Mouse (Mus musculus): Measurements from ENCODE around the gene Ano2. TPM values are rescaled to one million over a fixed set of nuclear protein-coding genes. Genes with fewer than 3 reads are reported as not detected.
A peak's percentile ranks its signal among the peaks of the same experiment; 100 is the strongest.

Gene Ano2
- 0.17 and 0.27 TPM in 2 replicates for polyA plus RNA-seq (2014; fragmentation: Nextera tagmentation; extraction: Ambion mirVana)

DNA sequence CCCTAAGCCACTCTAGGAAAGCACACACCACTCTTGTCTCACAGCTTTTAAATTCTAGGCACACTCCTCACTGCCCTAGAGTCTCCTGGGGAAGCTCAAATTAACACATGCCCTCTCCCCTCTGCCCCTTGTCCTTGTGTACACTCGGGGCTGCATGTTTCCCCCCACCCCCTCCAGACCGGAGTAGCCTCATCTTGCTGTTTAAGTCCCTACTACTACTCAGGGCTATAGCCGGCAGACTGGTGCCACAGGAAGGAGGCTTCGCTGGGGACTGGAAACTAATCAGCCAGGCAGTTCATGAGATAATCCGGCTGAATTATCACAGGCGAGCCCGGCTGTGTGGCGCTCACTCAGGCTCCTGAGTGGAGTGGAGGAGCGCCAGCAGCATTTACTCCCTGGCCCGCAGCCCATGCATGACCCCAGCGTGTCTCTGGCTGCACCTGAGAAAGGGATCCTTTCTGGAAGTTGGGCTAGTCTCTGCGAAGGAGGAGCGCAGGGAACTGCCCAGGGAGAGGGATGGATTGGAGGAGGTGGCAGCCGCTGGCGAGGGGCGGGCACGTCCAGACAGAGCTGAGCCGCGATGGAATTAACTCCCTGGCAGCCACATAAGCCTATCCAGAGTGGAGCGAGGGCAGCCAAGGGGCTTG, at the start of gene Ano2:
Gene Ano2 (plus strand): TSS at position 363 of the 647 bp plus-strand sequence.
- H3K27me3 ChIP-seq (ENCODE audit: control insufficient read depth, insufficient read depth, low read length), result no peaks in the 10 kb centered on the region
- no peak within 1 kb of the TSS for H3K27ac ChIP-seq (ENCODE audit: low read depth, low read length)
- WGBS, result 2% methylated on average over 20 of the region's 20 CpGs
- ATAC-seq (ENCODE audit: low FRiP score, low TSS enrichment), result peak; percentile 75; the same call in 1 of the 2 replicates
- no peaks in the 10 kb centered on the region for H3K36me3 ChIP-seq (ENCODE audit: control insufficient read depth, insufficient read depth, low read length)
- peak within 1 kb of the TSS; percentile 50 for H3K4me2 ChIP-seq (replicated peaks; ENCODE audit: low read depth, low read length)
- H3K9ac ChIP-seq (ENCODE audit: low read depth, low read length), result no peak within 1 kb of the TSS
- peak within 1 kb of the TSS; percentile 28 for H3K4me3 ChIP-seq (ENCODE audit: low read length)
- H3K4me1 ChIP-seq (ENCODE audit: control insufficient read depth, insufficient read depth, low read length), result peaks cover 11% of the 10 kb centered on the region; the same call in 1 of the 2 replicates
- no peaks in the 10 kb centered on the region for H3K9me3 ChIP-seq (ENCODE audit: control insufficient read depth, low read length)

- WGBS, result 33% methylated on average over 4 of the region's 4 CpGs
- Histone ChIP-seq H3K36me3 (ENCODE audit: control insufficient read depth, insufficient read depth, low read length) (no peaks in the 10 kb centered on the region), H3K9me3 (ENCODE audit: control insufficient read depth, low read length) (no peaks in the 10 kb centered on the region), H3K27me3 (ENCODE audit: control insufficient read depth, insufficient read depth, low read length) (no peaks in the 10 kb centered on the region), H3K4me3 (ENCODE audit: low read length) (no peak overlapping the region), H3K4me2 (replicated peaks; ENCODE audit: low read depth, low read length) (no peak overlapping the region), H3K4me1 (ENCODE audit: control insufficient read depth, insufficient read depth, low read length) (no peaks in the 10 kb centered on the region), H3K27ac (ENCODE audit: low read depth, low read length) (no peak overlapping the region), H3K9ac (ENCODE audit: low read depth, low read length) (no peak overlapping the region)
- ATAC-seq (ENCODE audit: low FRiP score, low TSS enrichment), result no peak
These were observed 49.7 kb upstream of the Ano2 start for GRCm38 (mm10) chr6:125640486-125640885.

DNA sequence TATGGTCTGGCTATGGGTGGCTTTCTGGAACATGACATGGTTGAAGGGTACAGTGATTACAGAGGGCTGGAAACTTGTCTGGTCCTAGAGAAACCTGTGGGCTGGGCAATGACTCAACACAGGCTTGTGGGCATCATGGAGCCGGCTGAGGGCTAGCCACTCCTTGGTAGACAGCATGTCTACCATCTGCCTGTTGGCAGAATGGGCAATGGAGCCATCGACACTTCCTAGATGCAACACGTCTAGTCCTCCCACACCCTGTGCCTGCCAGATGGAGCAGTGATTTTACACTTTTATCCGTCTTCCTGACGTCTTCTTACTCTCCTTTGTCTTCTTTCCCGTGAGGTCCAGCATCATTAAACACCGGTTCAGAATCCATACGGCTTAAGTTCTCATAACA, 49.1 kb upstream of the Ano2 start:
- Histone ChIP-seq H3K9ac (ENCODE audit: low read depth, low read length) (no peak overlapping the region), H3K4me3 (ENCODE audit: low read length) (no peak overlapping the region), H3K4me1 (ENCODE audit: control insufficient read depth, insufficient read depth, low read length) (no peaks in the 10 kb centered on the region), H3K36me3 (ENCODE audit: control insufficient read depth, insufficient read depth, low read length) (no peaks in the 10 kb centered on the region), H3K27me3 (ENCODE audit: control insufficient read depth, insufficient read depth, low read length) (no peaks in the 10 kb centered on the region), H3K27ac (ENCODE audit: low read depth, low read length) (no peak overlapping the region), H3K4me2 (replicated peaks; ENCODE audit: low read depth, low read length) (no peak overlapping the region), H3K9me3 (ENCODE audit: control insufficient read depth, low read length) (no peaks in the 10 kb centered on the region)
- no peak for ATAC-seq (ENCODE audit: low FRiP score, low TSS enrichment)
- 84% methylated on average over 8 of the region's 8 CpGs for WGBS

GRCm38 (mm10) chr6:125648964-125649363, 41.3 kb upstream of the Ano2 start:
- H3K4me3 ChIP-seq (ENCODE audit: low read length), result no peak overlapping the region
- H3K9me3 ChIP-seq (ENCODE audit: control insufficient read depth, low read length), result no peaks in the 10 kb centered on the region
- no peak for ATAC-seq (ENCODE audit: low FRiP score, low TSS enrichment)
- H3K9ac ChIP-seq (ENCODE audit: low read depth, low read length), result no peak overlapping the region
- no peaks in the 10 kb centered on the region for H3K36me3 ChIP-seq (ENCODE audit: control insufficient read depth, insufficient read depth, low read length)
- 79% methylated on average over 12 of the region's 12 CpGs for WGBS
- no peak overlapping the region for H3K4me2 ChIP-seq (replicated peaks; ENCODE audit: low read depth, low read length)
- no peaks in the 10 kb centered on the region for H3K4me1 ChIP-seq (ENCODE audit: control insufficient read depth, insufficient read depth, low read length)
- H3K27me3 ChIP-seq (ENCODE audit: control insufficient read depth, insufficient read depth, low read length), result no peaks in the 10 kb centered on the region
- H3K27ac ChIP-seq (ENCODE audit: low read depth, low read length), result no peak overlapping the region

DNA sequence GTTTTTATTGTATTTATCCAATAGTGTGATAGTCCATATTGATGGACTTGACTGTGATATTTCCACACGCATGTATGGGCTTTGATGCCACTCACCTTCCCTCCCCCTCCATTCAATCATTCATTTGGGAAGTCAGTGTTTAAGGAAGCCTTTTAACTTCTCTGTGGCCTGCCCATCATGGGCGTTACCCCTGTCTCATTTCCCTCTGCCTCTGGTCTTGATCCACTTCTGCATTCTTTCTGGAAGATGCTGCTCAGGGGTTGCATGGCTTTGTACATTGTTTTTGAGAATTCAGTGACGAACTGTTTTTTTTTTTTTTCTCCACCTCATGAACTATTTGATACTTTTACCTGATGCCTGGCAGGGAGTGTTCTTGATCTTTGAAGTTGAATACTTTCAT, 38.9 kb upstream of the Ano2 start:
- Histone ChIP-seq H3K4me3 (ENCODE audit: low read length) (no peak overlapping the region), H3K4me1 (ENCODE audit: control insufficient read depth, insufficient read depth, low read length) (no peaks in the 10 kb centered on the region), H3K9me3 (ENCODE audit: control insufficient read depth, low read length) (no peaks in the 10 kb centered on the region), H3K36me3 (ENCODE audit: control insufficient read depth, insufficient read depth, low read length) (no peaks in the 10 kb centered on the region), H3K4me2 (replicated peaks; ENCODE audit: low read depth, low read length) (no peak overlapping the region), H3K27me3 (ENCODE audit: control insufficient read depth, insufficient read depth, low read length) (no peaks in the 10 kb centered on the region), H3K9ac (ENCODE audit: low read depth, low read length) (no peak overlapping the region), H3K27ac (ENCODE audit: low read depth, low read length) (no peak overlapping the region)
- no peak for ATAC-seq (ENCODE audit: low FRiP score, low TSS enrichment)
- WGBS, result 78% methylated on average over 3 of the region's 3 CpGs

GRCm38 (mm10) chr6:125653416-125653815, 36.8 kb upstream of the Ano2 start:
- no peak for ATAC-seq (ENCODE audit: low FRiP score, low TSS enrichment)
- H3K27ac ChIP-seq (ENCODE audit: low read depth, low read length), result no peak overlapping the region
- WGBS, result 44% methylated on average over 1 of the region's 1 CpGs
- no peak overlapping the region for H3K4me2 ChIP-seq (replicated peaks; ENCODE audit: low read depth, low read length)
- H3K36me3 ChIP-seq (ENCODE audit: control insufficient read depth, insufficient read depth, low read length), result no peaks in the 10 kb centered on the region
- H3K4me1 ChIP-seq (ENCODE audit: control insufficient read depth, insufficient read depth, low read length), result no peaks in the 10 kb centered on the region
- H3K9ac ChIP-seq (ENCODE audit: low read depth, low read length), result no peak overlapping the region
- no peaks in the 10 kb centered on the region for H3K9me3 ChIP-seq (ENCODE audit: control insufficient read depth, low read length)
- no peaks in the 10 kb centered on the region for H3K27me3 ChIP-seq (ENCODE audit: control insufficient read depth, insufficient read depth, low read length)
- no peak overlapping the region for H3K4me3 ChIP-seq (ENCODE audit: low read length)

DNA sequence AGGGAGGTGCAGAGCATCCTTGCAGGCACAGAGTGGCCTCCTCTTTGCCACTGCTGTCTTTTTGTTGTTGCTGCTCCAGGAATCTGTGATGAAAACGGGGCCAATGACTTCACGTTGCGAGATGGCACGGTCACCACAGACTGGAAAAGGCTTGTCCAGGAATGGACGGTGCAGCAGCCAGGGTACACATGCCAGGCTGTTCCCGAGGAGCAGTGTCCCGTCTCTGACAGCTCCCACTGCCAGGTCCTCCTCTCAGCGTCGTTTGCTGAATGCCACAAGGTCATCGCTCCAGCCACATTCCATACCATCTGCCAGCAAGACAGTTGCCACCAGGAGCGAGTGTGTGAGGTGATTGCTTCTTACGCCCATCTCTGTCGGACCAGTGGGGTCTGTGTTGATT, 33.3 kb upstream of the Ano2 start:
- no peak for ATAC-seq (ENCODE audit: low FRiP score, low TSS enrichment)
- H3K36me3 ChIP-seq (ENCODE audit: control insufficient read depth, insufficient read depth, low read length), result no peaks in the 10 kb centered on the region
- H3K27me3 ChIP-seq (ENCODE audit: control insufficient read depth, insufficient read depth, low read length), result no peaks in the 10 kb centered on the region
- no peaks in the 10 kb centered on the region for H3K4me1 ChIP-seq (ENCODE audit: control insufficient read depth, insufficient read depth, low read length)
- no peak overlapping the region for H3K4me2 ChIP-seq (replicated peaks; ENCODE audit: low read depth, low read length)
- H3K9ac ChIP-seq (ENCODE audit: low read depth, low read length), result no peak overlapping the region
- H3K4me3 ChIP-seq (ENCODE audit: low read length), result no peak overlapping the region
- no peak overlapping the region for H3K27ac ChIP-seq (ENCODE audit: low read depth, low read length)
- H3K9me3 ChIP-seq (ENCODE audit: control insufficient read depth, low read length), result no peaks in the 10 kb centered on the region
- WGBS, result 84% methylated on average over 13 of the region's 13 CpGs

GRCm38 (mm10) chr6:125657966-125658365, 32.3 kb upstream of the Ano2 start:
- H3K27ac ChIP-seq (ENCODE audit: low read depth, low read length), result no peak overlapping the region
- no peaks in the 10 kb centered on the region for H3K4me1 ChIP-seq (ENCODE audit: control insufficient read depth, insufficient read depth, low read length)
- H3K27me3 ChIP-seq (ENCODE audit: control insufficient read depth, insufficient read depth, low read length), result no peaks in the 10 kb centered on the region
- no peak for ATAC-seq (ENCODE audit: low FRiP score, low TSS enrichment)
- H3K9ac ChIP-seq (ENCODE audit: low read depth, low read length), result no peak overlapping the region
- 76% methylated on average over 5 of the region's 5 CpGs for WGBS
- H3K4me3 ChIP-seq (ENCODE audit: low read length), result no peak overlapping the region
- no peak overlapping the region for H3K4me2 ChIP-seq (replicated peaks; ENCODE audit: low read depth, low read length)
- H3K9me3 ChIP-seq (ENCODE audit: control insufficient read depth, low read length), result no peaks in the 10 kb centered on the region
- no peaks in the 10 kb centered on the region for H3K36me3 ChIP-seq (ENCODE audit: control insufficient read depth, insufficient read depth, low read length)

DNA sequence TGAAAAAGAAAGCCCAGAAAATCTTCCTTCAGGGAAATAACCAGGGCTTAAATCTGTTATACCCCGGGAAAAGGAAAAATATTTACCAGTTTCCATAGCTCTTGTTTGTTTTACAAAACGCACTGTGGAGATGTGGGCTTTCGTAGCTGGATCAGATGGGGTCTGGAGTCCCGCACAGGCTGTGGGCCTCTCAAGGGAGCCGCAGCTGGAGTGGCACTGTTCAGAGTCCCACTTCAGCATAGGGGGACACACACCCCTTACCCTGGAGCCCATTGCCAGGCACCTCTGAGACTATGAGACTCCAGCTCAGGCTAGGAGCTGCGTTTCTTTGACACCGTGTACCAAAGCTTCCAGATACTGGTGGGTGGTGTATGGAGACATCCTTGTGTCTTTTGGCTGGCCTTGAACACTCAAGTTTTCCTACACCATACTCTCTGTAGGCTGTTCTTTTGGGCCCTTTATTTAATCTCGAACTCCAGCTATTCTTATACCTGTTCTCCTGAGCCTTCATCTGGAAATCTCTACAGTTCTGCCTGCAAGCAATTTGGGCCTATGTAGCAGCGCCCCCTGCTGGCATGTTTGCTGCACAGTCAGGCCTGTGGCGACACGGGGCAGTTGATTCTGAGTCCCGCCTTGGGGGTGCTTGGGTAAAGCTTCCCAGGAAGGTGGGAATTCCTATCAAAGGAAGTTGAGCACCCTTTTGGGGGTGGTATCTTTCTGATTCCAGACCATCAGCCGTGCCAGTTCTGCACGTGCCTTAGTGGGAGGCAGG, 28.9 kb upstream of the Ano2 start:
- H3K4me3 ChIP-seq (ENCODE audit: low read length), result no peak overlapping the region
- H3K27me3 ChIP-seq (ENCODE audit: control insufficient read depth, insufficient read depth, low read length), result no peaks in the 10 kb centered on the region
- no peak overlapping the region for H3K27ac ChIP-seq (ENCODE audit: low read depth, low read length)
- H3K4me2 ChIP-seq (replicated peaks; ENCODE audit: low read depth, low read length), result no peak overlapping the region
- H3K4me1 ChIP-seq (ENCODE audit: control insufficient read depth, insufficient read depth, low read length), result no peaks in the 10 kb centered on the region
- no peaks in the 10 kb centered on the region for H3K9me3 ChIP-seq (ENCODE audit: control insufficient read depth, low read length)
- no peaks in the 10 kb centered on the region for H3K36me3 ChIP-seq (ENCODE audit: control insufficient read depth, insufficient read depth, low read length)
- WGBS, result 43% methylated on average over 14 of the region's 14 CpGs
- H3K9ac ChIP-seq (ENCODE audit: low read depth, low read length), result no peak overlapping the region
- peak; percentile 62; the same call in 1 of the 2 replicates for ATAC-seq (ENCODE audit: low FRiP score, low TSS enrichment)
